Mouse (Mus musculus) heart, embryonic 12.5 days (tissue): ENCODE data around the gene Ly6g5b. TPM values are rescaled to one million over a fixed set of nuclear protein-coding genes. Genes with fewer than 3 reads are reported as not detected.
A peak's percentile ranks its signal among the peaks of the same experiment; 100 is the strongest.

Source experiments
- ATAC-seq: fragments of 200-750 bp; cut with Nextera tagmentation; 2 replicates; pipeline ENCODE4 v1.8.0; 2017; ENCODE audit warnings: moderate TSS enrichment, moderate library complexity; ENCODE audit not compliant: insufficient number of reproducible peaks, low FRiP score
- H3K27ac ChIP-seq: fragments of 300-500 bp; sonication (generic); 2 replicates; pipeline ENCODE4 v1.5.1; 2016; ENCODE audit warnings: mild to moderate bottlenecking, moderate library complexity; ENCODE audit not compliant: poor library complexity, severe bottlenecking
- H3K27me3 ChIP-seq: fragments of 300-500 bp; sonication (generic); replicated peaks from 2 replicates; pipeline ENCODE4 v1.6.1; 2016; ENCODE audit warnings: mild to moderate bottlenecking, moderate library complexity
- H3K36me3 ChIP-seq: fragments of 300-500 bp; sonication (generic); 2 replicates; pipeline ENCODE4 v1.6.1; 2016; ENCODE audit warnings: mild to moderate bottlenecking, moderate library complexity
- H3K4me1 ChIP-seq: fragments of 300-500 bp; sonication (generic); replicated peaks from 2 replicates; pipeline ENCODE4 v1.6.1; 2016; ENCODE audit warnings: mild to moderate bottlenecking
- H3K4me2 ChIP-seq: fragments of 300-500 bp; sonication (generic); 2 replicates; pipeline ENCODE4 v1.6.1; 2016; ENCODE audit warnings: mild to moderate bottlenecking, moderate library complexity
- H3K4me3 ChIP-seq: fragments of 300-500 bp; sonication (generic); 2 replicates; pipeline ENCODE4 v1.5.1; 2016; ENCODE audit warnings: mild to moderate bottlenecking
- H3K9ac ChIP-seq: fragments of 300-500 bp; sonication (generic); 2 replicates; pipeline ENCODE4 v1.6.1; 2016; ENCODE audit warnings: mild to moderate bottlenecking, moderate library complexity
- H3K9me3 ChIP-seq: fragments of 300-500 bp; sonication (generic); replicated peaks from 2 replicates; pipeline ENCODE4 v1.6.1; 2016; ENCODE audit warnings: mild to moderate bottlenecking, moderate library complexity
- WGBS: fragments of 180-500 bp; shearing (Covaris S2); methylation state at CpG from one replicate; pipeline ENCODE4 v1.1.7; 2016; 5-methylcytosine and 5-hydroxymethylcytosine counted together
- polyA plus RNA-seq: library from polyadenylated mRNA; unstranded; fragments of >200 nt; fragmentation: Nextera tagmentation; extraction: Ambion mirVana; gene quantifications from 2 replicates; pipeline ENCODE4 v1.2.1, GENCODE M21; 2016

Gene Ly6g5b
- polyA plus RNA-seq, 1 experiment from 2014 or later: 0.38 TPM

DNA sequence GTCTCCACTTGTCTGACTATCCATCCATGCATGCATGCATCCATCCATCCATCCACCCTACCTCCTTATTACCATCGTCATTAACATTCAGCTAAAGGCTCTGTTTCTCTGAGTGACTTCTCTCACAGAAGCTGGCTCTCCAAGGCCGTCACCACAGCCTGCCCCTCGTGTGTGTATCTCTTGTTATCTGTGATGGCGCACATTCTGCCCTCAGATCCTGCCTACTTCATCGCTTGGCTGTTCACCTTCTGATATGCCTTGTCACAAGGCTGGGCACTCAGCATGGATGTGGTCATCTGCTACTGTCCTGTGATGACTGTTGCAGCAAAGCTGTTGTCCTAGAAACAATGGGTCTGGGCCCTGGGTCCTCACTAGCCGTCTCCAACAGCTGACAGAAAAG lies 10.5 kb downstream of the Ly6g5b start:
- no peak overlapping the region for H3K9ac ChIP-seq
- H3K36me3 ChIP-seq: peaks cover 42% of the 10 kb centered on the region

DNA sequence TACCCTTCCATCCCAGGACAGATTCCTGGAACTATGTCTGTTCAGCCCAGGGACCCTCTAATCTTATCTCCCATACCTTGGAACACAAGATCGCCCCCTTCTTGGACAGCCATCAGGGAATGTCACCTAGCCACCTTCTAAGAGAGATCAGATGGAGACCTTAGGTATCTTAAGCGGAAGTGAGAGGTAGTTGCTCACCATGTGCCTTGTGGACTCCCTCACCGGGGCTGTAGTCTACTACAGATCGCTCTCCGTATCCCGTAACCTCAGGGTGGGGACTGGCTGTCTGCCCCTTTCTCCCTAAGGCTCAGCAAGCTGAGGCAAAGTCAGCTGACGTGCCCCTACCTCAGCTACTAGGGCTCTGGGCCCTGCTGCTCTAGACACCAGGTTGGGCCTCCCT lies 11.1 kb downstream of the Ly6g5b start:
- 83% methylated on average over 7 of the region's 7 CpGs for WGBS
- H3K9me3 ChIP-seq: no peaks in the 10 kb centered on the region

More for the DNA sequence above, 10.5 kb downstream of the Ly6g5b start:
- no peaks in the 10 kb centered on the region for H3K27me3 ChIP-seq
- no peak overlapping the region for H3K27ac ChIP-seq
- 52% methylated on average over 6 of the region's 6 CpGs for WGBS
- H3K4me1 ChIP-seq: peaks cover 29% of the 10 kb centered on the region
- H3K4me3 ChIP-seq: no peak overlapping the region
- H3K4me2 ChIP-seq: no peak overlapping the region
- no peaks in the 10 kb centered on the region for H3K9me3 ChIP-seq
- no peak for ATAC-seq

DNA sequence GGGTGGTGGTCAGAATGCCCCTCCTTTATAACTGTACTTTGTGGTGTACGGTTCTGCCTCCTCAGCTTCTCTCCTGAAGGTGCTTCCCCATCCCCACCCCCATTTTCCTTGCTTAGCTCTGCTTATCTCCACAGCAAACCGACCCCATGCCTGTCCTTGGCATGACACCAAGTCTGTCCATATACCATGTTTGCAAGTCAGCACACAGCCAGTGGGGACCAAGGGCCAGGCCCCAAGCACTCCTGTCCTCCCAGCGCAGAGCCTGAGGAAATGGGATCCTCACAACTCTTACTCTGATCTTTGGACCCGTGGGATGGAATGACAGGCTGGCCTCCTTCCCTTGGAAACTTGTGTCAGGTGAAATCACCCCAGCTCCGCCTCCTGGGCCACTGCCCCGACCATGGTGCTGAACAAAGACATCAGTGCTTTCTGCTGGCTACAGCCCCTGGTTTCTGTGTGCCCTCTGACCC lies 12.0 kb downstream of the Ly6g5b start:
- Histone ChIP-seq H3K9ac (no peak overlapping the region), H3K27ac (no peak overlapping the region), H3K4me1 (peaks cover 29% of the 10 kb centered on the region), H3K9me3 (no peaks in the 10 kb centered on the region), H3K36me3 (peaks cover 57% of the 10 kb centered on the region), H3K4me2 (no peak overlapping the region), H3K27me3 (no peaks in the 10 kb centered on the region), H3K4me3 (no peak overlapping the region)
- ATAC-seq: no peak
- WGBS: 52% methylated on average over 6 of the region's 6 CpGs

More for the DNA sequence above, 11.1 kb downstream of the Ly6g5b start:
- no peak overlapping the region for H3K9ac ChIP-seq
- ATAC-seq: no peak
- H3K36me3 ChIP-seq: peaks cover 49% of the 10 kb centered on the region
- no peak overlapping the region for H3K27ac ChIP-seq
- H3K4me2 ChIP-seq: no peak overlapping the region
- H3K27me3 ChIP-seq: no peaks in the 10 kb centered on the region
- peaks cover 29% of the 10 kb centered on the region for H3K4me1 ChIP-seq
- H3K4me3 ChIP-seq: no peak overlapping the region

DNA sequence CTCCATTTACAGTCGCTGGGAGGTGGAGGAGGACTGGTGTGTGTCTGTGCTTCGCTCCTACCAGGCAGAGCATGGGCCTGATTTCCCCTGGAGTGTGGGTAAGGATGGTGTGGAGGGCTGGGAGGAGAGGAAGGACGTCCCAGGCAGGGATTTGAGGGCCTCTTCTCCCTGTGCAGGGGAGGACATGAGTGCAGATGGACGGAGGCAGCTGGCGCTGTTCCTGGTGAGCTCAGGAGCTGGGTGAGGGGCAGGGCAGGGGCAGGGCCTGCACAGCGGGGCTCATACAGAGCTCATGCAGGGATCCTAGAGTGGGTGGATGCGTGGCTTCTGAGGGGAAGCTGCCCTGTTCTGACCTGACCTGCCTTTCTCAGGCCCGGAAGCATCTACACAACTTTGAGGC lies 12.9 kb downstream of the Ly6g5b start:
- ATAC-seq: no peak
- no peak overlapping the region for H3K27ac ChIP-seq
- peaks cover 66% of the 10 kb centered on the region for H3K36me3 ChIP-seq
- no peak overlapping the region for H3K9ac ChIP-seq
- WGBS: 69% methylated on average over 8 of the region's 8 CpGs
- no peaks in the 10 kb centered on the region for H3K9me3 ChIP-seq
- H3K4me2 ChIP-seq: no peak overlapping the region
- peaks cover 29% of the 10 kb centered on the region for H3K4me1 ChIP-seq
- no peak overlapping the region for H3K4me3 ChIP-seq
- no peaks in the 10 kb centered on the region for H3K27me3 ChIP-seq

- no peak for ATAC-seq
- WGBS: 87% methylated on average over 11 of the region's 11 CpGs
Measured at GRCm38 (mm10) chr17:35101161-35101560, 14.1 kb downstream of the Ly6g5b start.

DNA sequence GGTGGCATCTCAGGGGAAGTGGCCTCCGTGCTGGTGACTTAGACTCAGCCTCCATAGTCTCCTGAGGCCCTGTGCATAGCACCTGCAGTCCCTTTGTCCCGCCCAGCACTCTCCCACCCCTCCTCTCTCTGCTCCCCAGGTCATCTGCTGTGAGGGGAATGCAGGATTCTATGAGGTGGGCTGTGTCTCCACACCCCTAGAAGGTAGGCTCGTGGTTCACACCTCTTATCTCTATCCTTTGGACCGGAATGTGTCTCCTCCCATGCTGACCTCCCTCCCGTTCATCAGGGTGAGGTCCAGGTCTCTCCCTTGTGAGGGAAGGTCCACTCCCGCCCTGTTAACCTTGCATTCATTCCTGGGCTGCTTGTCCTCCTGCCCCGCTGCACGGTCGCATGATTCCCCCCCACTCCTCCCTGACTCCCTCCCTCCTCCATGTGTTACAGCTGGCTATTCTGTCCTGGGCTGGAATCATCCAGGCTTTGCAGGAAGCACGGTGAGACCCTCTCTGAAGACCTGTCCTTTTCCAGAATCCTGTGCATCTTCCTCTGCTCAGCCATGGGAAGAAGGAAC lies 14.9 kb downstream of the Ly6g5b start:
- Histone ChIP-seq H3K36me3 (peaks cover 86% of the 10 kb centered on the region), H3K9ac (0 out of 2 replicates have a peak overlapping the region, but pooled peaks have one; percentile 17), H3K4me3 (no peak overlapping the region), H3K4me2 (no peak overlapping the region), H3K27me3 (no peaks in the 10 kb centered on the region), H3K4me1 (peaks cover 29% of the 10 kb centered on the region), H3K27ac (no peak overlapping the region), H3K9me3 (no peaks in the 10 kb centered on the region)
- ATAC-seq: no peak
- WGBS: 52% methylated on average over 10 of the region's 10 CpGs

More at GRCm38 (mm10) chr17:35101161-35101560, 14.1 kb downstream of the Ly6g5b start:
- Histone ChIP-seq H3K9ac (no peak overlapping the region), H3K36me3 (peaks cover 77% of the 10 kb centered on the region), H3K9me3 (no peaks in the 10 kb centered on the region), H3K4me3 (no peak overlapping the region), H3K4me1 (peaks cover 29% of the 10 kb centered on the region), H3K27ac (no peak overlapping the region), H3K4me2 (no peak overlapping the region), H3K27me3 (no peaks in the 10 kb centered on the region)

GRCm38 (mm10) chr17:35097164-35097655 lies 18.0 kb downstream of the Ly6g5b start:
- Histone ChIP-seq H3K27me3 (no peaks in the 10 kb centered on the region), H3K27ac (no peak overlapping the region), H3K4me1 (peaks cover 21% of the 10 kb centered on the region), H3K36me3 (peaks cover 96% of the 10 kb centered on the region), H3K4me2 (no peak overlapping the region), H3K4me3 (no peak overlapping the region), H3K9me3 (no peaks in the 10 kb centered on the region), H3K9ac (no peak overlapping the region)
- ATAC-seq: no peak
- 88% methylated on average over 12 of the region's 12 CpGs for WGBS

GRCm38 (mm10) chr17:35096597-35096996 lies 18.6 kb downstream of the Ly6g5b start:
- no peak for ATAC-seq
- Histone ChIP-seq H3K9ac (peak overlapping the region; percentile 38; the same call in 1 of the 2 replicates), H3K27ac (no peak overlapping the region), H3K4me2 (no peak overlapping the region), H3K9me3 (no peaks in the 10 kb centered on the region), H3K4me1 (peaks cover 16% of the 10 kb centered on the region), H3K4me3 (no peak overlapping the region), H3K36me3 (peaks cover 96% of the 10 kb centered on the region), H3K27me3 (no peaks in the 10 kb centered on the region)
- WGBS: 81% methylated on average over 12 of the region's 12 CpGs

GRCm38 (mm10) chr17:35094475-35095365 lies 20.5 kb downstream of the Ly6g5b start:
- ATAC-seq: no peak

GRCm38 (mm10) chr17:35092403-35093198 lies 22.6 kb downstream of the Ly6g5b start:
- H3K36me3 ChIP-seq: peaks cover 70% of the 10 kb centered on the region
- H3K27ac ChIP-seq: no peak overlapping the region
- no peaks in the 10 kb centered on the region for H3K27me3 ChIP-seq
- H3K4me1 ChIP-seq: peaks cover 18% of the 10 kb centered on the region
- no peak overlapping the region for H3K4me3 ChIP-seq
- no peak overlapping the region for H3K4me2 ChIP-seq
- ATAC-seq: no peak
- no peaks in the 10 kb centered on the region for H3K9me3 ChIP-seq
- 89% methylated on average over 14 of the region's 14 CpGs for WGBS
- no peak overlapping the region for H3K9ac ChIP-seq

More at GRCm38 (mm10) chr17:35094475-35095365, 20.5 kb downstream of the Ly6g5b start:
- Histone ChIP-seq H3K9ac (0 out of 2 replicates have a peak overlapping the region, but pooled peaks have one; percentile 11), H3K27me3 (no peaks in the 10 kb centered on the region), H3K4me3 (no peak overlapping the region), H3K4me1 (peaks cover 18% of the 10 kb centered on the region), H3K4me2 (no peak overlapping the region), H3K36me3 (peaks cover 90% of the 10 kb centered on the region), H3K9me3 (no peaks in the 10 kb centered on the region), H3K27ac (no peak overlapping the region)
- WGBS: 72% methylated on average over 15 of the region's 15 CpGs
